Mouse (Mus musculus) left cerebral cortex, postnatal 14 days (tissue): ENCODE measurements around the gene Adamts2. TPM values are rescaled to one million over a fixed set of nuclear protein-coding genes. Genes with fewer than 3 reads are reported as not detected.

Experiments used
- DNase-seq, 2 experiments: peaks; one replicate each; pipeline ENCODE4 v3.0.0; 2021 to 2022; ENCODE audit warnings: low spot score in 2 of 2, mixed read lengths in 1 of 2
- intact Hi-C: fragments of 180-260 bp; cut with DNase I; formaldehyde crosslinking; loops from one replicate; pipeline ENCODE4 v1.15.1; 2025
- long read RNA-seq, 2 experiments: library from polyadenylated mRNA; stranded (forward); transcript quantifications; one replicate each; pipeline ENCODE4 v2.0.0; 2021
- total RNA-seq, 2 experiments: library from RNA; stranded (reverse); gene quantifications; 2 replicates each; pipeline ENCODE4 v1.2.3; 2021

Gene Adamts2
- 10 to 100 TPM; 12.3 to 13.2 TPM for total RNA-seq
- long read RNA-seq, experiment 1, full-length matches to known transcripts = 5 of 12 reads
- long read RNA-seq, experiment 1, partial matches to known transcripts = 4 of 12 reads
- long read RNA-seq, experiment 1, other reads (novel, unspliced or antisense) = 3 of 12 reads
- long read RNA-seq, experiment 2, full-length matches to known transcripts = 3 of 9 reads
- long read RNA-seq, experiment 2, partial matches to known transcripts = 2 of 9 reads
- long read RNA-seq, experiment 2, other reads (novel, unspliced or antisense) = 4 of 9 reads

DNA sequence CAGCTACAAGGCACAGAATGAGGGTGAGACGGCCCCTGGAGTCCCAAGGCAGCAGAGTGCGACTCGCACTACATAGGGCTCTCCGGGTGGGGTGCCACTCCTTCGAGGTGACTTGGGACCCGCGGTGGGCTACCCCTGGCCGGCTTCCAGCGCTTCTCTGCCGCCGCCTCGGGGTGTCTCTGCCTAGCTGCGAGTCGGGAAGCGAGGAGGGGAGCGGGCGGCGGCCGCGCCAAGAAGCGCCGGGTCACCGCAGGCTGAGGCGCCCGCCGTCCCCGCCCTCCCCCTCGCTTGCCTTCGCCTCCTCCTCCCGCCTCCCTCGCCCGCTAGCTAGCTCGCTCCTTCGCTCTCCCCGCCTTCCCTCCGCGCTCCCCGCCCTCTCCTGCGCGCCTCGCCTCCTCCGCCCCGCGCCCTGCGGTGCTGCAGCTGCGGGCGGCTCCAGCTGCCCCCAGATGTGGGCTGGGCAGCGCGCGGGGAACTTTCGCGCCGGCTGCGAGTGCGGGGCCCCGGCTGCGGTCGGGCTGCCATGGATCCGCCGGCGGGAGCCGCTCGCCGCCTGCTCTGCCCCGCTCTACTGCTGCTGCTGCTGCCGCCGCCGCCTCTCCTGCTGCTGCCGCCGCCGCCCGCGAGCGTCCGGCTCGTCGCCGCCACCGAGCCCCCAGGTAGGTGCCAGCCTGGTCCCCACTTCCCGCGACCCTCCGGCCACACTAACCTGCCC lies at the start of gene Adamts2:
Gene Adamts2 (plus strand): TSS at position 444 of the 715 bp plus-strand sequence.
- intact Hi-C loops = loop anchor here (5.0 kb wide), 2 partner anchors 159 to 166 kb away; no protein-coding TSS in a partner anchor
- DNase-seq = peak in 1 of 2 experiments; percentile 52

GRCm38 (mm10) chr11:50557064-50557463 lies 44.8 kb upstream of the Adamts2 start:
- no peak for DNase-seq
- intact Hi-C loops = no loop called here

GRCm38 (mm10) chr11:50559108-50559507 lies 42.8 kb upstream of the Adamts2 start:
- intact Hi-C loops = no loop called here
- DNase-seq = no peak

DNA sequence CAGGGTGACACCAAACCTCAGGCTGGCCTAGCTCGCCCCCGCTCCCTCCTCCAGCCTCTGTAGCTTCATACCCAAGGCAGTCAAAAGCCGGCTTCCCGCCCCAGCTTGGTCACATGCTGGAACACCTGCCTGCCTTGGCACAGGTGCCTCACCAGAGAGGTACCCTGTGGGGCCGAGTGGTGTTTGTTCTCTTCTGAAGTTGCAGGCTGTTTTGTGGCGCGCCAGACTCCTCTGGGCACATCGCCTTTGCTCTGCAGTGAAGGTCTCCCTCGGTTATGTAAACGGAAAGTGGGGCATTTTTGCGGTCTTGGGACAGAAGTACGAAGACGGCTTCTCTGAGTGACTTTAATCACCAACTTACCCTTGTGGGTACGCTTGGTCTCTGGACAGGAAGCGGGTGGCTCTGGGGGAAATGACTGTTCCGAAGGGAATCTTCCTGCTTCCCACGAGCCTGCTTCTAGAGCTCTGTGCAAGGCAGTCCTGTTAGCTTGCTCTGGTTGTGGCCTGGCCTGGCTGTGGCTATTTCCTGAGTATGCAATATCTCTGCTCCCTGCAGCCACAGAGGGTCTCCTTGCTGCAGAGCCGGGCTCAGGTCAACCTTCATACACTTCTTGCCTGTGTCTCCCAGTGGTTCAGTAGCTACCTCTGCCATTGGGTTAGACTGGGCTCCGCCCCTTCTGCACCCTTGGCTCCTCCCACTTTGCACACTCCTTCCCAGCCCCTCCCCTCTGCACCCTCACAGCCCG lies 36.2 kb upstream of the Adamts2 start:
- intact Hi-C loops = no loop called here

DNA sequence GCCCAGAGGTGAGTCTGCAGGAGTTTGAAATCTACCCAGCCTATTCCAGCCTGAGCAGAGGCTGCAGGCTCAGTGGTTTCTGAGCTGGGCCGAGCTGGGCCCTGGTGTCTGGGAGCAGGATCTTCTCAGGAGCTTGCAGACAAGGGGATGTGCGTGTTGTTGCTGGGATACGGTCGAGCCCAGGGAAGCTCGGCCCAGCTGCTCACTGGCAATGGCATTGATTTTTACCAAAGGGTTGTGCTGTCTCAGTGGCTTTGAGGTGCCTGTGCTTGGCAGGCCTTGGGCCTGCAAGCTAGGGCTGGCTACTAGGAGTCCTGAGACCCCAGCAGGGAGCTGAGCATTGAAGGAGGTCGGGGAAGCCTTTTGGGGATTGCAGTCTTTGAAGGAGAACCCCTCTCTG lies 30.4 kb upstream of the Adamts2 start:
- DNase-seq = no peak
- intact Hi-C loops = no loop called here

More for the DNA sequence above, 36.2 kb upstream of the Adamts2 start:
- no peak for DNase-seq

DNA sequence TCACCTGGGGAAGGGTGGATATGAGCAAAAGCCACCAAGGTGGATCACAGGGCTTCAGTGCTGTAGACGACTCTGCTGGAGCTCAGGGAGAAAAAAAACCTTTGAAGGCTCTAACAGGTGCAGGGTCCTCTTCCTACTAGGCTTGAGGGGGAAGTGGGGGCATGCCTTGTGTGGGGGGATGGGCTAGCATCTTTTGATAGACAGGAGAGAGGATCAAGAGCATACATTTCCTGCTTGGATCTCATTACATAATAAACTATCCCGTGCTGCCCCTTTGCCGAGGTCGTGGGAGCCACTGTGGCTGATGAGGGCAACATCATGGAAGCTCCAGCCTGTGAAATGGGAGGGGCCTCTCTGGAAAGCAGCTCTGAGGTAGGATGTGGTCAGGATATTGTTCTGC lies 25.4 kb upstream of the Adamts2 start:
- DNase-seq = no peak
- intact Hi-C loops = no loop called here

GRCm38 (mm10) chr11:50587026-50587425 lies 14.9 kb upstream of the Adamts2 start:
- intact Hi-C loops = loop anchor here (5.0 kb wide), 1 partner anchor 145 kb away; no protein-coding TSS in a partner anchor
- DNase-seq = peak; percentile 53 to 57

DNA sequence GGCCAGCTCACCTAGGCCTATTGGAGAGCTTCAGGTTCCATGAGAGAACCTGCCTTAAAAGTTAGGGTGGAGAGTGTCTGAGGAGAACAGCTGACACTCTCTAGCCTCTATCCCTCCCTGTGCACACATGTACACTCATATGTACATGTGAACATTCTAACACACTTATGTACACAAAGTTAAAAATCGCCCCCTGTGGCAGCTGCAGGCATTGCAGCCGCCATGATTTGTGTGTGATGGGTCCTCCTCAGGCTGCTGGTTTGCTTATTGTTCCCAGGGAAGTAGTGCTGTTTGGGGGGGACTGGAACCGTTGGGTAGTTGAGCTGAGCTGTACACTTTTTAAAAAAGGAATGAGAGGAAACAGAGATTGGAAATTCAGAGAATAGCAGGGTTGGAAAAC lies 14.1 kb upstream of the Adamts2 start:
- intact Hi-C loops = loop anchor here (5.0 kb wide), 1 partner anchor 145 kb away; no protein-coding TSS in a partner anchor
- DNase-seq = peak; percentile 64 to 80

DNA sequence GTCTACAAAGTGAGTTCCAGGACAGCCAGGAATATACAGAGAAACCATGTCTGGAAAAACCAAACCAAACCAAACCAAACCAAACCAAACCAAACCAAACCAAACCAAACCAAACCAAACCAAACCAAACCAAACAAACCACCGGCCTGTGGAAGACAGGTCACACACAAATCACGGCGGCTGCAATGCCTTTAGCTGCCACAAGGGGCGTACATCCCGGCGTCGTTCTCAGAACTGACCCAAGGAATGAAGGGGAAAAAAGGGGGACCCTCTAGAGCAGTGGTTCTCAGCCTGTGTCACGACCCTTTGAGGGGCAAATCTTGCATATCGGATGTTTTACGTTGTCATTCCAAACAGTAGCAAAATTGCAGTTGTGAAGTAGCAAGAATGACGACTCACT lies 12.8 kb upstream of the Adamts2 start:
- intact Hi-C loops = loop anchor here (5.0 kb wide), 1 partner anchor 147 kb away; no protein-coding TSS in a partner anchor
- DNase-seq = peak in 1 of 2 experiments; percentile 45

- peak; percentile 34 to 73 for DNase-seq
- intact Hi-C loops = no loop called here
Measured at GRCm38 (mm10) chr11:50591053-50591452, 10.8 kb upstream of the Adamts2 start.

- intact Hi-C loops = no loop called here
- no peak for DNase-seq
Measured at GRCm38 (mm10) chr11:50592892-50593553, 8.9 kb upstream of the Adamts2 start.

GRCm38 (mm10) chr11:50596571-50596970 lies 5.3 kb upstream of the Adamts2 start:
- no peak for DNase-seq
- intact Hi-C loops = no loop called here

GRCm38 (mm10) chr11:50599156-50599555 lies 2.7 kb upstream of the Adamts2 start:
- intact Hi-C loops = no loop called here
- no peak for DNase-seq

- intact Hi-C loops = loop anchor here (5.0 kb wide), 2 partner anchors 160 to 165 kb away; no protein-coding TSS in a partner anchor
- peak in 1 of 2 experiments; percentile 46 for DNase-seq
Measured at GRCm38 (mm10) chr11:50602356-50603081, 635 bp downstream of the Adamts2 start.

DNA sequence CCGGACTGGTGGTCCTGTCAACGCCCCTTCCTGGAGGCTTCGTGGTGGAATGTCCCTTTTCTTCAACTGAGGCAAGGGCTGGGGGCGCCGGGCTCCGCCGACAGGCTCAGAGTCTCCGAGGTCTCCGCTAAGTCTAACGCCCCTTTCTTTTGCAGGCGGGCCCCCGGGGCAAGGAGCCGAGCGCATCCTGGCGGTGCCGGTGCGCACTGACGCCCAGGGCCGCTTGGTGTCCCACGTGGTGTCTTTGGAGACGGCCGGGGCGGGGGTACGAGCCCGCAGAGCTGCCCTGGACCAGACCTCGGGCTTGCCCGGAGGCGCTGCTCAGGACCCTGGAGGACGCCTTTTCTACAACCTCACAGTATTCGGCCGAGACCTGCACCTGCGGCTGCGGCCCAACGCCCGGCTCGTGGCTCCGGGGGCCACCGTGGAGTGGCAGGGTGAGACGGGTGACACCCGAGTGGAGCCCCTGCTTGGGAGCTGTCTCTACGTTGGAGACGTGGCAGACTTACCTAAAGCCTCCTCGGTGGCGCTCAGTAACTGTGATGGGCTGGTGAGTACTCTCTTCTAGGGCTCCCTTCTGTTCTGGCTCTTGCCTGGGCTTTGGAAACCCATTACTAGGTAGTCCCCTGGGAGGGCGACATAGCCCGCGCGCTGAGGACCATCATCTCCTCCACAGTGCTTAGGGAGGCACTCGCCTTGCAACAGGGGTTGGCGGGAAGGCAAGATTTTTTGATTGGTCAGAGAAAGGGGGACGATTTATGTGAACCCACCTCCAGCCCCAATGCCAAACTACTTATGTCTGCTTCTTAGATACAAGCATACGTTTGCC lies 1.4 kb downstream of the Adamts2 start:
- DNase-seq = peak; percentile 31
- intact Hi-C loops = loop anchor here (5.0 kb wide), 2 partner anchors 161 to 164 kb away; no protein-coding TSS in a partner anchor

- DNase-seq = no peak
- intact Hi-C loops = loop anchor here (5.0 kb wide), 2 partner anchors 162 to 163 kb away; no protein-coding TSS in a partner anchor
Measured at GRCm38 (mm10) chr11:50604371-50604770, 2.5 kb downstream of the Adamts2 start.

DNA sequence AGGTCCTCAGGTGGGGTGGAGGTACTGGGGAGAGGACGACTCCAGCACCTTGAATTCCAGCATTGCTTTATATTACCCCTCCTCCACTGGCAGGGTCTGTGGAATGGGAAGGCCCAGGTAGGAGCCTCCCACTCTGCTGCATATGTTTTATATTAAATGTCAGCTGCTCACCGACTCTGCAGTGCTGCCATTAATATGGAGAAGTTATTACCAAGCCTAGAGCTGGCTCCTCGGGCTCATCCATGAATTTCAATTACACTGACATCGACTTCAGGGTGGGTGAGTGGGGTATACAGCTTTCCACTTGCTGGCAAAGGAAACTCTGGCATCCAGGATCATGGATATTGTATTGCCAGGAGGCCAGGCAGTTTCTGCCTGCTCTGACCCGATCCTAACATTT lies 9.3 kb downstream of the Adamts2 start:
- intact Hi-C loops = no loop called here

More for the DNA sequence above, 9.3 kb downstream of the Adamts2 start:
- DNase-seq = no peak
